Mouse (Mus musculus): ENCODE measurements at regions not wholly inside any gene's neighbourhood (a gene's known extent, or its start where the extent isn't known, plus 50 kb on each side); places are given as distances from the start of the nearest gene placed in this dataset.

- no peak for DNase-seq (ENCODE audit: low spot score in 2 of 2)
Observed at GRCm38 (mm10) chr8:116290671-116291245, 214.0 kb upstream of the Dynlrb2 start.

GRCm38 (mm10) chr8:116289237-116289636 is 215.5 kb upstream of the Dynlrb2 start:
- DNase-seq (ENCODE audit: low spot score in 2 of 2) = no peak

DNA sequence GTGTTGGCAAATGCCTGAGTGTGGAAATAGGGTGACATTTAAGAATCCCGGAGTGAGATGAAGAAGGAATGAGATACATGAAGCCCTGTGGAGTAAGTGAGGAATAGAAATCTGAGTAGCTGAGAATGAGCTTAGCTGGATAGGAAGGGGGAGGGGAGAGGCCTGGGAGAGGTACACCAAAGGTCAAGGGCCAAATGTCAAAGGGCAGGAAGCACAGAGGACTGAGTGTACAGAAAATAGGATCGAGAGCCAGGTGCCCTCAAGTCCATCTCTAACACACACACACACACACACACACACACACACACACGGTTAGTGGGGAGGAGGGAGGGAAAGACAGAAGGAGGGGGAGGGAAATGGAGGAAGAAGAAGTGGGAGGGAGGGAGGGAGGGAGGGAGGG is 220.8 kb upstream of the Dynlrb2 start:
- no peak for DNase-seq (ENCODE audit: low spot score in 2 of 2)

- no peak for DNase-seq (ENCODE audit: low spot score in 2 of 2)
Observed at GRCm38 (mm10) chr8:116282341-116282740, 222.4 kb upstream of the Dynlrb2 start.

GRCm38 (mm10) chr8:116275014-116275413 is 229.8 kb upstream of the Dynlrb2 start:
- DNase-seq (ENCODE audit: low spot score in 2 of 2) = no peak

DNA sequence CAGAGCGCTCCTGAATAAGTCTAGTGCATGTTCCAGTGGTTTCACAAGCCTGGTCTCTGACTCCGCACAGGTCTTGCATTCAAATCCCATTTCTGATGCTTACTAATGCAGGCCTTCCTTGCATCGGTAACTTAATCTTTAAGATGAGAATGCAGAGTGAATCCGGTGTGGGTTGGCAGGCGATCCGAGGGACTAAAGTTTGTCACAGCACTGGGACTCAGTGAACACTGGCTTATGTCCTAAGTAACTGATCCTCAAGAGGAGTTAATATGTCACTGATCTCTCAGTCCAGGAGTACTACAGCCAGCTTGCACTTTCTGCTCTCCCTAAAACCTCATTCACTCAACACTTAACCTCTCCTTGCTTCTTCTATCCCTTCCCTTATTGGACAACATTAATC is 233.5 kb upstream of the Dynlrb2 start:
- no peak for DNase-seq (ENCODE audit: low spot score in 2 of 2)

GRCm38 (mm10) chr8:116269393-116269792 is 235.4 kb upstream of the Dynlrb2 start:
- DNase-seq (ENCODE audit: low spot score in 2 of 2) = no peak

DNA sequence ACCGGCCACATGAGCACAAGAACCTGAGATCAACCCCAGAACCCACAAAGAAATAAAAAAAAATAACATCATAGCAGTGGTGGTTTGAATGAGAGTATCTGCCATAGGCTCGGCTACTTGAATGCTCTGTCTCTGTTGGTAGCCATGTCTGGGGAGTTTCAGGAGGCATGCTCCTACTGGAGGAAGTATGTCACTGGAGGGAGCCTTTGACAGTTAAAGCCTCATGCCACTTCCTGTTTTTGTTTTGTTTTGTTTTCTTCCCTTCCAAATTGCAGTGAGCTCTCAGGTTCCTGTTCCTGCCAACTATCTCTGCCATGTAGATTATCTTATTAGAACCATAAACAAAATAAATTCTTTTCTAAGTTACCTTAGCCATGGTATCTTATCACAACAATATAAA is 236.1 kb upstream of the Dynlrb2 start:
- DNase-seq (ENCODE audit: low spot score in 2 of 2) = no peak

DNA sequence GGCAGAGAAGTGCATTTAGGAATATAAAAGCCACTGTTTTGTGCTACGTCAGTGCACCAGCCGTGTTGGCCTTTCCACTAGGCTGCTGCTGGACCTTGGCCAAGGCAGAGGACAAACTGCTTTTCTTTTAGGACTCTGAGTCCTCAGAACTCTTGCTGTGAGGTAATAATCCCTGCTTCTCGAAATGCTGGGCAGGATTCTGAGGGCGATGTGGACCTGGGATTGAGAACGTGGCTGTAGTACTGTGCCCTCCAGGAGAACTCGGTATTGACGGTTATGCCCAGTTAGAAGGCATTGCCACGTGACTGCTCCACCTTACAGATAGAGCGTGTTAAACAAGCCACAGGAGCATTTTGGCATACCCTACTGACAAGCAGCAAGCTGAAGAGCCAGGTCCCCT is 236.6 kb upstream of the Dynlrb2 start:
- DNase-seq (ENCODE audit: low spot score in 2 of 2) = peak; percentile 44 to 45

GRCm38 (mm10) chr8:116267021-116267420 is 237.8 kb upstream of the Dynlrb2 start:
- DNase-seq (ENCODE audit: low spot score in 2 of 2) = no peak

- no peak for DNase-seq (ENCODE audit: low spot score in 2 of 2)
Observed at GRCm38 (mm10) chr8:116265591-116265990, 239.2 kb upstream of the Dynlrb2 start.

DNA sequence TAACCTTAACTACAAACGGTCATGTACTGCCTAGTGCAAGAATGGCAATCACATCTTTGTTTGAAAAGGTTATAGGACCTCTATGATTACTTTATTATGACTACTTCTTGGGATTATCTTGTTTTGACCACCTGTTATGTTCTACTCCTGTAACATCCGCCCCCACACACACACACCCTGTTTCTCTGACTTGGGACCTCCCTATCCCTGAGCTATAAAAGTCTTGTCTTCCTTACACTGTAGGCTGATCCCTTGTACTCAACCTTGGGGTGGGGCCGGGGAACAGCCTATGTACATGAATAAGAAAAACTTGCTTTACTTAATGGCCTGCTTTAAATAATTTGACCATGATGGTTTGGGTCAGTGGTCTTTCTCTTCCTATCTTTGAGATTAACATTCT is 240.7 kb upstream of the Dynlrb2 start:
- no peak for DNase-seq (ENCODE audit: low spot score in 2 of 2)

- DNase-seq (ENCODE audit: low spot score in 2 of 2) = no peak
Observed at GRCm38 (mm10) chr8:116261286-116261685, 243.5 kb upstream of the Dynlrb2 start.

DNA sequence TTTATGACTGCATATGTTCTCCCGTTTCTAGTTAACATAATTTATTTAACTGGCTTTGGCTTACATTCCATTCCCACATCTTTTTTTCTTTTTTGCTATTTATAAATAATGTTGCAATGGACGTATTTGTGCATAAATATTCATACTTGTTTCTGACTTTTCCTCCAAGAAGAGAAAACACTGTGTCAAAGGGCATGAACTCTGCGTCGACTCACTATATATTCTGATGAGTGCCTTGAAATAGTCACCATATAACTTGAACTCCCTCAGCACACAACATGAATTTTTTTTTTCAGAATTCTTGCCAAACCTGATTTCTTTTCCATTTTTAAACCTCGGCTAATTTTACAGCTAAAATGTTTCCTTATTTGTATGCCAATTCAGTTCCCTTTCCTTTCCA is 249.4 kb upstream of the Dynlrb2 start:
- no peak for DNase-seq (ENCODE audit: low spot score in 2 of 2)

GRCm38 (mm10) chr8:116252455-116253216 is 252.1 kb upstream of the Dynlrb2 start:
- DNase-seq (ENCODE audit: low spot score in 2 of 2) = no peak

DNA sequence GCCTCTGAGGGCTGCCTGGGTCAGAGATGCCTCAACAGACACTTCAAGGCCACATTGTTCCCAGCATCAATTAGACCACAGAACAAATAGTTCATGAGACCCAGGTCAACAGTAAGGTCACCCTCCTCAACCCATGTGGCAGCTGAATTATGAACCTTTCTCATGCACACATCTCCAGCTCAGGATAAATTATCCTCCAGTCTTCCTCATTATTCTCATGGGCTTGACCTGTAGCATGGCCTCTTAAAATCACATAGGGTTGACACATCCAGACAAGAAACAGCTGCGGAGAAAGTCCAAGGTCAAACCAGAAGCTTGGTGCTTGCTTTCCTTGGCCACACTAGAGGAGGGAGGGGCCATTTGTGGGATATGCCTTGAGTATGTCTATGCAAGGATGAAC is 256.4 kb upstream of the Dynlrb2 start:
- DNase-seq (ENCODE audit: low spot score in 2 of 2) = no peak

DNA sequence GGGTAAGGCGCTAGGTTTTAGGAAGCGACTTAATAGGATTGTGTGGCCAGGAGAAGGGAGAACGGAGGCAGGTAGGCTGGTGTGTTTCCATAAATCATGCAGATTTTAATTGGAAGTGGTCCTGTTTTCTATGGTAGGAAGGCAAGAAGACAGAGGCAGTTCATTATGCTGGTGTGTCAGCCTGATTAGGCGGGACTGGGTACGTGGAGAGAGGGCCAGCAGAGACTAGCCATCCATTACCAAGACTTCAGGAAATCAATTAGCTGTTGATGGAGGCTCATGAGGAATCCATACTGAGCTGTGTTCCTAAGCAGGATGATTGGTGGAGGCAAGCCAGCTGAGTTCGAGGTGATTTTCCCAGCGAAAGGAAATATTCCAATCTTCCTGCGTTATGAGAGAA is 261.3 kb upstream of the Dynlrb2 start:
- DNase-seq (ENCODE audit: low spot score in 2 of 2) = no peak

- DNase-seq (ENCODE audit: low spot score in 2 of 2) = no peak
Observed at GRCm38 (mm10) chr8:116242972-116243371, 261.8 kb upstream of the Dynlrb2 start.

DNA sequence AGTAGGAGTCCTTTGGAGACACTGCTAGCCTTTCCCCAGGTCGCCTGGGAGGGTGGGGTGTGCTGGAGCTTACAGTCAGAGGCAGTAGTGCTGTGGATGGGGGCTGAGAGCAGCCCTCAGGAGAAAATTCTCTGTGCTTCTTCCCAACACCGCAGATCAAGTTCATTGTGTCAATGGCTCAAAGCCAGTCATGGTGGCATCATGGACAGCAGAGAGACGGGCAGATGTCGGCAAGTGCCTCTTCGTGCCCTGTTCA is 262.9 kb upstream of the Dynlrb2 start:
- no peak for DNase-seq (ENCODE audit: low spot score in 2 of 2)

GRCm38 (mm10) chr8:116241146-116241986 is 263.4 kb upstream of the Dynlrb2 start:
- no peak for DNase-seq (ENCODE audit: low spot score in 2 of 2)

- no peak for DNase-seq (ENCODE audit: low spot score in 2 of 2)
Observed at GRCm38 (mm10) chr8:116238670-116239069, 266.1 kb upstream of the Dynlrb2 start.

GRCm38 (mm10) chr8:116237561-116238100 is 267.1 kb upstream of the Dynlrb2 start:
- peak; percentile 20 to 21 for DNase-seq (ENCODE audit: low spot score in 2 of 2)

GRCm38 (mm10) chr8:116229654-116230136 is 275.1 kb upstream of the Dynlrb2 start:
- no peak for DNase-seq (ENCODE audit: low spot score in 2 of 2)

All from right cerebral cortex, postnatal 10 days (tissue).